Mouse (Mus musculus): ENCODE data around the gene Oprd1.

DNA sequence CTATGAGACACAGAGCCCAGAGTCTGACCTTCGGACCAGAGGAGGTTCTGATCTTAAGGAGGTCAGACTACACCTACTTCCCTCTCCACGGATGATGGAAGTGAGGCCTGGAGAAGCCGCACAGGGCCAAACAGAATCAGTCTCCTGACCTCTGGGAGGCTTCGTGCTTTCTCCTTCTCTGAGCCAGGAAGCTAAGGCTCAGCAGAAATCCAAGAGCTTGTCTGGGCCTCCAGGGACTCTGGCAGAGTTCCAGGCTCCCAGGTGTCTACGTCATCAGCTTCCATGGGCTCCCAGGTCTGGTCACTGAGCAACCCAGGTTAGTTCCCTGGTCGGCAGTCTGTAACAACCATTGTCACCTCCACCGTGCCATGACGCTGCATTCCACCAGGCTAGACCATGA, 17.2 kb downstream of the Oprd1 start:
- TF ChIP-seq POLR2A (IDR thresholded peaks at IDR 0.05; ENCODE audit: low read depth, low read length) (no peak), CTCF (IDR thresholded peaks at IDR 0.05; ENCODE audit: extremely low read depth, insufficient read length, insufficient replicate concordance, low read depth, low read length) (no peak)
